Mouse (Mus musculus) G1E (cell line): Measurements from ENCODE around the gene Car9.

Experiments used
- CTCF ChIP-seq: IDR thresholded peaks from 2 replicates; pipeline ENCODE4 v1.5.1; 2012; ENCODE audit warnings: low read depth, low read length, inconsistent platforms, mixed read lengths
- GATA1 ChIP-seq: IDR thresholded peaks from 2 replicates; pipeline ENCODE4 v1.6.1; 2012; ENCODE audit warnings: borderline replicate concordance, low read length, inconsistent platforms, mixed read lengths
- GATA2 ChIP-seq: IDR thresholded peaks from 2 replicates; pipeline ENCODE4 v1.6.1; 2012; ENCODE audit warnings: low read depth, low read length, inconsistent platforms, borderline replicate concordance
- TAL1 ChIP-seq: conservative IDR thresholded peaks from 2 replicates; pipeline ENCODE4 v1.6.1; 2012; ENCODE audit warnings: low read depth, low read length, inconsistent platforms, mixed read lengths

GRCm38 (mm10) chr4:43515764-43516708, 9.3 kb downstream of the Car9 start:
- TF ChIP-seq TAL1 (no peak), CTCF (no peak), GATA1 (no peak), GATA2 (no peak)
